Mouse (Mus musculus) liver, embryonic 11.5 days (tissue): ENCODE data around the gene Mrpl16. TPM values are rescaled to one million over a fixed set of nuclear protein-coding genes. Genes with fewer than 3 reads are reported as not detected.
A peak's percentile ranks its signal among the peaks of the same experiment; 100 is the strongest.

Source experiments
- ATAC-seq: fragments of 200-750 bp; cut with Nextera tagmentation; replicated peaks from 2 replicates; pipeline ENCODE4 v1.8.0; 2017; ENCODE audit warnings: moderate number of reproducible peaks, mild to moderate bottlenecking, moderate TSS enrichment, moderate library complexity; ENCODE audit not compliant: low FRiP score
- DNase-seq: peaks from one replicate; pipeline ENCODE4 v3.0.0-alpha.2; 2017; ENCODE audit warnings: low spot score
- H3K27ac ChIP-seq: fragments of 300-500 bp; sonication (generic); 2 replicates; pipeline ENCODE4 v1.5.1; 2014; ENCODE audit warnings: mild to moderate bottlenecking, low read depth, low read length, control low read depth
- H3K27me3 ChIP-seq: fragments of 300-500 bp; sonication (generic); replicated peaks from 2 replicates; pipeline ENCODE4 v1.6.1; 2014; ENCODE audit warnings: low read length, mixed read lengths; ENCODE audit not compliant: control insufficient read depth, insufficient read depth
- H3K36me3 ChIP-seq: fragments of 300-500 bp; sonication (generic); 2 replicates; pipeline ENCODE4 v1.6.1; 2014; ENCODE audit warnings: mild to moderate bottlenecking, low read length, moderate library complexity, mixed read lengths; ENCODE audit not compliant: control insufficient read depth, insufficient read depth
- H3K4me1 ChIP-seq: fragments of 300-500 bp; sonication (generic); replicated peaks from 2 replicates; pipeline ENCODE4 v1.6.1; 2014; ENCODE audit warnings: low read length, mixed read lengths; ENCODE audit not compliant: control insufficient read depth, insufficient read depth
- H3K4me2 ChIP-seq: fragments of 300-500 bp; sonication (generic); 2 replicates; pipeline ENCODE4 v1.6.1; 2014; ENCODE audit warnings: mild to moderate bottlenecking, control low read depth, moderate library complexity
- H3K4me3 ChIP-seq: fragments of 300-500 bp; sonication (generic); 2 replicates; pipeline ENCODE4 v1.5.1; 2014; ENCODE audit warnings: low read depth, low read length, control low read depth
- H3K9ac ChIP-seq: fragments of 300-500 bp; sonication (generic); 2 replicates; pipeline ENCODE4 v1.6.1; 2014; ENCODE audit warnings: low read depth, low read length, control low read depth
- H3K9me3 ChIP-seq: fragments of 300-500 bp; sonication (generic); 2 replicates; pipeline ENCODE4 v1.6.1; 2016; ENCODE audit warnings: low read length, inconsistent platforms, mixed read lengths; ENCODE audit not compliant: control insufficient read depth
- whole genome bisulfite sequencing: fragments of 180-500 bp; shearing (Covaris S2); extraction: QIAGEN DNeasy Blood & Tissue Kit; methylation state at CpG from one replicate; pipeline ENCODE4 v1.1.7; 2014; 5-methylcytosine and 5-hydroxymethylcytosine counted together
- polyA plus RNA-seq: library from polyadenylated mRNA; unstranded; fragments of >200 nt; fragmentation: Nextera tagmentation; extraction: Ambion mirVana; gene quantifications from 2 replicates; pipeline ENCODE4 v1.2.1, GENCODE M21; 2014

The Mrpl16 gene
- polyA plus RNA-seq, 1 experiment from 2014 or later = 72.8 TPM

- 60% methylated on average over 5 of the region's 5 CpGs for WGBS
- Histone ChIP-seq H3K9ac (no peak overlapping the region), H3K4me2 (no peak overlapping the region), H3K27me3 (no peaks in the 10 kb centered on the region), H3K4me3 (no peak overlapping the region), H3K4me1 (0 out of 2 replicates have a peak, but pooled peaks cover 6% of the 10 kb centered on the region), H3K27ac (no peak overlapping the region), H3K9me3 (no peaks in the 10 kb centered on the region), H3K36me3 (no peaks in the 10 kb centered on the region)
- ATAC-seq (no peak), DNase-seq (no peak)
Measured at GRCm38 (mm10) chr19:11810003-11810758, 40.0 kb downstream of the Mrpl16 start.

- whole genome bisulfite sequencing = 85% methylated on average over 1 of the region's 1 CpGs
- no peak for ATAC-seq
- no peak overlapping the region for H3K9ac ChIP-seq
Measured at GRCm38 (mm10) chr19:11810856-11811255, 40.7 kb downstream of the Mrpl16 start.

GRCm38 (mm10) chr19:11811688-11812365, 41.6 kb downstream of the Mrpl16 start:
- 51% methylated on average over 5 of the region's 5 CpGs for WGBS
- DNase-seq (no peak), ATAC-seq (peak; percentile 72)
- Histone ChIP-seq H3K4me2 (no peak overlapping the region), H3K9me3 (no peaks in the 10 kb centered on the region), H3K27me3 (peaks cover 4% of the 10 kb centered on the region; the same call in 1 of the 2 replicates), H3K36me3 (no peaks in the 10 kb centered on the region), H3K4me1 (0 out of 2 replicates have a peak, but pooled peaks cover 6% of the 10 kb centered on the region), H3K27ac (no peak overlapping the region), H3K9ac (no peak overlapping the region), H3K4me3 (no peak overlapping the region)

More at GRCm38 (mm10) chr19:11810856-11811255, 40.7 kb downstream of the Mrpl16 start:
- Histone ChIP-seq H3K27me3 (no peaks in the 10 kb centered on the region; the same call in 1 of the 2 replicates), H3K9me3 (no peaks in the 10 kb centered on the region), H3K4me1 (0 out of 2 replicates have a peak, but pooled peaks cover 6% of the 10 kb centered on the region), H3K4me3 (no peak overlapping the region), H3K4me2 (no peak overlapping the region), H3K36me3 (no peaks in the 10 kb centered on the region), H3K27ac (no peak overlapping the region)
- DNase-seq = no peak

- no peak overlapping the region for H3K4me2 ChIP-seq
- H3K9ac ChIP-seq = no peak overlapping the region
- no peak for ATAC-seq
- peaks cover 16% of the 10 kb centered on the region for H3K27me3 ChIP-seq
- DNase-seq = no peak
- H3K9me3 ChIP-seq = no peaks in the 10 kb centered on the region
- no peak overlapping the region for H3K27ac ChIP-seq
- no peak overlapping the region for H3K4me3 ChIP-seq
- 73% methylated on average over 4 of the region's 4 CpGs for WGBS
- H3K36me3 ChIP-seq = no peaks in the 10 kb centered on the region
- H3K4me1 ChIP-seq = 0 out of 2 replicates have a peak, but pooled peaks cover 4% of the 10 kb centered on the region
Measured at GRCm38 (mm10) chr19:11813136-11813535, 42.9 kb downstream of the Mrpl16 start.

- no peak for DNase-seq
- no peaks in the 10 kb centered on the region for H3K9me3 ChIP-seq
- 0 out of 2 replicates have a peak, but pooled peaks cover 7% of the 10 kb centered on the region for H3K4me1 ChIP-seq
- no peak overlapping the region for H3K9ac ChIP-seq
- WGBS = 23% methylated on average over 8 of the region's 8 CpGs
- no peak for ATAC-seq
- no peak overlapping the region for H3K4me2 ChIP-seq
- peaks cover 21% of the 10 kb centered on the region for H3K27me3 ChIP-seq
- H3K36me3 ChIP-seq = no peaks in the 10 kb centered on the region
- no peak overlapping the region for H3K4me3 ChIP-seq
- no peak overlapping the region for H3K27ac ChIP-seq
Measured at GRCm38 (mm10) chr19:11813649-11814048, 43.5 kb downstream of the Mrpl16 start.

GRCm38 (mm10) chr19:11814742-11815333, 44.6 kb downstream of the Mrpl16 start:
- DNase-seq (no peak), ATAC-seq (no peak)
- Histone ChIP-seq H3K4me3 (no peak overlapping the region), H3K36me3 (no peaks in the 10 kb centered on the region), H3K27ac (no peak overlapping the region), H3K9ac (no peak overlapping the region), H3K4me1 (0 out of 2 replicates have a peak, but pooled peaks cover 12% of the 10 kb centered on the region), H3K4me2 (no peak overlapping the region), H3K9me3 (no peaks in the 10 kb centered on the region), H3K27me3 (peaks cover 33% of the 10 kb centered on the region)
- WGBS = 69% methylated on average over 6 of the region's 6 CpGs

GRCm38 (mm10) chr19:11816706-11817105, 46.5 kb downstream of the Mrpl16 start:
- H3K27ac ChIP-seq = no peak overlapping the region
- H3K27me3 ChIP-seq = peaks cover 35% of the 10 kb centered on the region
- no peak for ATAC-seq
- H3K36me3 ChIP-seq = no peaks in the 10 kb centered on the region
- no peak overlapping the region for H3K4me2 ChIP-seq
- DNase-seq = no peak
- no peaks in the 10 kb centered on the region for H3K9me3 ChIP-seq
- no peak overlapping the region for H3K4me3 ChIP-seq
- no peak overlapping the region for H3K9ac ChIP-seq
- 47% methylated on average over 6 of the region's 6 CpGs for WGBS
- 0 out of 2 replicates have a peak, but pooled peaks cover 12% of the 10 kb centered on the region for H3K4me1 ChIP-seq

GRCm38 (mm10) chr19:11817586-11817985, 47.4 kb downstream of the Mrpl16 start:
- 18% methylated on average over 5 of the region's 5 CpGs for WGBS
- no peaks in the 10 kb centered on the region for H3K36me3 ChIP-seq
- no peak overlapping the region for H3K27ac ChIP-seq
- peak overlapping the region; percentile 62 for H3K4me3 ChIP-seq
- no peak overlapping the region for H3K9ac ChIP-seq
- DNase-seq = no peak
- H3K9me3 ChIP-seq = no peaks in the 10 kb centered on the region
- 0 out of 2 replicates have a peak, but pooled peaks cover 8% of the 10 kb centered on the region for H3K4me1 ChIP-seq
- no peak for ATAC-seq
- H3K4me2 ChIP-seq = peak overlapping the region; percentile 90; the same call in 1 of the 2 replicates
- peaks cover 35% of the 10 kb centered on the region for H3K27me3 ChIP-seq
